Mouse (Mus musculus): ENCODE measurements around the gene Igdcc3. TPM values are rescaled to one million over a fixed set of nuclear protein-coding genes. Genes with fewer than 3 reads are reported as not detected.
"Not testable (repeated sequence)": the region's sequence is repeated elsewhere in the genome, so short reads cannot be mapped to it uniquely, and the experiment has no call there.

The Igdcc3 gene
- polyA plus RNA-seq, 1 experiment from 2014 or later = 0.75 TPM

- no peak overlapping the region for H3K4me3 ChIP-seq
- H3K9me3 ChIP-seq (replicated peaks) = no peaks in the 10 kb centered on the region
- ATAC-seq = no peak
- H3K4me1 ChIP-seq = peaks cover 65% of the 10 kb centered on the region
- H3K27me3 ChIP-seq (replicated peaks) = no peaks in the 10 kb centered on the region
- H3K4me2 ChIP-seq = no peak overlapping the region
- peak overlapping the region; percentile 94 for H3K27ac ChIP-seq
- H3K9ac ChIP-seq = peak overlapping the region; percentile 39; the same call in 1 of the 2 replicates
- H3K36me3 ChIP-seq = no peaks in the 10 kb centered on the region
- WGBS (ENCODE audit: insufficient replicate concordance) = 44% methylated on average over 7 of the region's 7 CpGs
These were observed 58.7 kb downstream of the Igdcc3 start for GRCm38 (mm10) chr9:65199723-65200122.

- peaks cover 62% of the 10 kb centered on the region for H3K4me1 ChIP-seq
- H3K27ac ChIP-seq = peak overlapping the region; percentile 94
- no peaks in the 10 kb centered on the region for H3K9me3 ChIP-seq (replicated peaks)
- no peaks in the 10 kb centered on the region for H3K27me3 ChIP-seq (replicated peaks)
- WGBS (ENCODE audit: insufficient replicate concordance) = 70% methylated on average over 1 of the region's 1 CpGs
- no peak overlapping the region for H3K4me3 ChIP-seq
- H3K9ac ChIP-seq = peak overlapping the region; percentile 39
- no peak for ATAC-seq
- no peaks in the 10 kb centered on the region for H3K36me3 ChIP-seq
- H3K4me2 ChIP-seq = no peak overlapping the region
These were observed 59.6 kb downstream of the Igdcc3 start for GRCm38 (mm10) chr9:65200606-65201005.

- no peak overlapping the region for H3K4me3 ChIP-seq
- peak overlapping the region; percentile 94 for H3K27ac ChIP-seq
- H3K4me1 ChIP-seq = peaks cover 58% of the 10 kb centered on the region
- H3K27me3 ChIP-seq (replicated peaks) = no peaks in the 10 kb centered on the region
- ATAC-seq = no peak
- H3K9ac ChIP-seq = peak overlapping the region; percentile 39
- no peak overlapping the region for H3K4me2 ChIP-seq
- no peaks in the 10 kb centered on the region for H3K36me3 ChIP-seq
- WGBS (ENCODE audit: insufficient replicate concordance) = 15% methylated on average over 3 of the region's 3 CpGs
- no peaks in the 10 kb centered on the region for H3K9me3 ChIP-seq (replicated peaks)
These were observed 60.0 kb downstream of the Igdcc3 start for GRCm38 (mm10) chr9:65201021-65201380.

GRCm38 (mm10) chr9:65201381-65202164, 60.6 kb downstream of the Igdcc3 start:
- H3K9ac ChIP-seq = peak overlapping the region; percentile 79
- ATAC-seq = peak; percentile 87

GRCm38 (mm10) chr9:65202165-65202754, 61.3 kb downstream of the Igdcc3 start:
- Histone ChIP-seq H3K9me3 (replicated peaks) (no peaks in the 10 kb centered on the region), H3K4me2 (peak overlapping the region; percentile 77), H3K4me3 (peak overlapping the region; percentile 56), H3K27me3 (replicated peaks) (no peaks in the 10 kb centered on the region), H3K9ac (peak overlapping the region; percentile 79), H3K27ac (peak overlapping the region; percentile 94), H3K4me1 (peaks cover 51% of the 10 kb centered on the region), H3K36me3 (no peaks in the 10 kb centered on the region)
- 0 out of 2 replicates have a peak, but pooled peaks have one; percentile 3 for ATAC-seq
- WGBS (ENCODE audit: insufficient replicate concordance) = 18% methylated on average over 11 of the region's 11 CpGs

More at GRCm38 (mm10) chr9:65201381-65202164, 60.6 kb downstream of the Igdcc3 start:
- no peaks in the 10 kb centered on the region for H3K27me3 ChIP-seq (replicated peaks)
- H3K4me3 ChIP-seq = peak overlapping the region; percentile 56
- peak overlapping the region; percentile 94 for H3K27ac ChIP-seq
- no peaks in the 10 kb centered on the region for H3K36me3 ChIP-seq
- peaks cover 55% of the 10 kb centered on the region for H3K4me1 ChIP-seq
- peak overlapping the region; percentile 77 for H3K4me2 ChIP-seq
- no peaks in the 10 kb centered on the region for H3K9me3 ChIP-seq (replicated peaks)
- under 1% methylated on average over 18 of the region's 18 CpGs for WGBS (ENCODE audit: insufficient replicate concordance)

- H3K9ac ChIP-seq = no peak overlapping the region
- peaks cover 33% of the 10 kb centered on the region for H3K4me1 ChIP-seq
- H3K36me3 ChIP-seq = no peaks in the 10 kb centered on the region
- H3K27me3 ChIP-seq (replicated peaks) = no peaks in the 10 kb centered on the region
- no peak overlapping the region; the same call in 1 of the 2 replicates for H3K27ac ChIP-seq
- no peaks in the 10 kb centered on the region for H3K9me3 ChIP-seq (replicated peaks)
- H3K4me2 ChIP-seq = no peak overlapping the region
- H3K4me3 ChIP-seq = no peak overlapping the region
- WGBS (ENCODE audit: insufficient replicate concordance) = 64% methylated on average over 11 of the region's 11 CpGs
- ATAC-seq = no peak
These were observed 64.2 kb downstream of the Igdcc3 start for GRCm38 (mm10) chr9:65205049-65205815.

- H3K9ac ChIP-seq; H3K4me3 ChIP-seq; H3K27ac ChIP-seq; H3K27me3 ChIP-seq (replicated peaks); H3K4me2 ChIP-seq; H3K9me3 ChIP-seq (replicated peaks); ATAC-seq; H3K36me3 ChIP-seq: not testable (repeated sequence)
- H3K4me1 ChIP-seq = peaks cover 27% of the 10 kb centered on the region
- WGBS (ENCODE audit: insufficient replicate concordance) = 68% methylated on average over 9 of the region's 9 CpGs
These were observed 66.2 kb downstream of the Igdcc3 start for GRCm38 (mm10) chr9:65207041-65207815.

- Histone ChIP-seq H3K9ac (peak overlapping the region; percentile 25; the same call in 1 of the 2 replicates), H3K36me3 (no peaks in the 10 kb centered on the region), H3K9me3 (replicated peaks) (no peaks in the 10 kb centered on the region), H3K27me3 (replicated peaks) (no peaks in the 10 kb centered on the region), H3K27ac (0 out of 2 replicates have a peak overlapping the region, but pooled peaks have one; percentile 22), H3K4me2 (0 out of 2 replicates have a peak overlapping the region, but pooled peaks have one; percentile 8), H3K4me3 (no peak overlapping the region), H3K4me1 (peaks cover 28% of the 10 kb centered on the region)
- peak; percentile 59 for ATAC-seq
- WGBS (ENCODE audit: insufficient replicate concordance) = 76% methylated on average over 32 of the region's 32 CpGs
These were observed 67.5 kb downstream of the Igdcc3 start for GRCm38 (mm10) chr9:65208293-65209179.

GRCm38 (mm10) chr9:65211598-65211997, 70.6 kb downstream of the Igdcc3 start:
- Histone ChIP-seq H3K4me1 (peaks cover 44% of the 10 kb centered on the region), H3K36me3 (no peaks in the 10 kb centered on the region), H3K9me3 (replicated peaks) (no peaks in the 10 kb centered on the region), H3K9ac (no peak overlapping the region), H3K4me3 (no peak overlapping the region), H3K27me3 (replicated peaks) (no peaks in the 10 kb centered on the region), H3K4me2 (no peak overlapping the region), H3K27ac (no peak overlapping the region)
- WGBS (ENCODE audit: insufficient replicate concordance) = 58% methylated on average over 1 of the region's 1 CpGs
- no peak for ATAC-seq

GRCm38 (mm10) chr9:65214425-65214777, 73.4 kb downstream of the Igdcc3 start:
- 10% methylated on average over 10 of the region's 10 CpGs for WGBS (ENCODE audit: insufficient replicate concordance)
- H3K36me3 ChIP-seq = no peaks in the 10 kb centered on the region
- peaks cover 60% of the 10 kb centered on the region for H3K4me1 ChIP-seq

More at GRCm38 (mm10) chr9:65214425-65214777, 73.4 kb downstream of the Igdcc3 start:
- no peaks in the 10 kb centered on the region for H3K27me3 ChIP-seq (replicated peaks)
- peak overlapping the region; percentile 99 for H3K4me2 ChIP-seq
- no peaks in the 10 kb centered on the region for H3K9me3 ChIP-seq (replicated peaks)
- H3K9ac ChIP-seq = peak overlapping the region; percentile 98
- peak overlapping the region; percentile 85 for H3K4me3 ChIP-seq
- ATAC-seq = no peak
- H3K27ac ChIP-seq = peak overlapping the region; percentile 100
